Mouse (Mus musculus) embryonic facial prominence, embryonic 15.5 days (tissue): ENCODE measurements around the gene Hmg20b. TPM values are rescaled to one million over a fixed set of nuclear protein-coding genes. Genes with fewer than 3 reads are reported as not detected.
A peak's percentile ranks its signal among the peaks of the same experiment; 100 is the strongest.

Source experiments
- ATAC-seq: fragments of 200-750 bp; cut with Nextera tagmentation; 2 replicates; pipeline ENCODE4 v1.8.0; 2017; ENCODE audit warnings: low read depth, moderate TSS enrichment; ENCODE audit not compliant: insufficient number of reproducible peaks, low FRiP score, low TSS enrichment
- H3K27ac ChIP-seq: fragments of 300-500 bp; sonication (generic); replicated peaks from 2 replicates; pipeline ENCODE4 v1.5.1; 2015; ENCODE audit warnings: mild to moderate bottlenecking, inconsistent platforms
- H3K27me3 ChIP-seq: fragments of 300-500 bp; sonication (generic); 2 replicates; pipeline ENCODE4 v1.6.1; 2015; ENCODE audit warnings: inconsistent platforms
- H3K36me3 ChIP-seq: fragments of 300-500 bp; sonication (generic); 2 replicates; pipeline ENCODE4 v1.6.1; 2015; ENCODE audit warnings: mild to moderate bottlenecking, inconsistent platforms
- H3K4me1 ChIP-seq: fragments of 300-500 bp; sonication (generic); 2 replicates; pipeline ENCODE4 v1.6.1; 2015; ENCODE audit warnings: inconsistent platforms
- H3K4me2 ChIP-seq: fragments of 300-500 bp; sonication (generic); replicated peaks from 2 replicates; pipeline ENCODE4 v1.6.1; 2015; ENCODE audit warnings: mild to moderate bottlenecking, inconsistent platforms
- H3K4me3 ChIP-seq: fragments of 300-500 bp; sonication (generic); replicated peaks from 2 replicates; pipeline ENCODE4 v1.5.1; 2015; ENCODE audit warnings: mild to moderate bottlenecking, inconsistent platforms
- H3K9ac ChIP-seq: fragments of 300-500 bp; sonication (generic); 2 replicates; pipeline ENCODE4 v1.6.1; 2015; ENCODE audit warnings: inconsistent platforms
- H3K9me3 ChIP-seq: fragments of 300-500 bp; sonication (generic); replicated peaks from 2 replicates; pipeline ENCODE4 v1.6.1; 2016; ENCODE audit warnings: inconsistent platforms
- WGBS: fragments of 180-500 bp; shearing (Covaris S2); methylation state at CpG from one replicate; pipeline ENCODE4 v1.1.7; 2015; 5-methylcytosine and 5-hydroxymethylcytosine counted together
- polyA plus RNA-seq: library from polyadenylated mRNA; unstranded; fragments of >200 nt; fragmentation: Nextera tagmentation; extraction: Ambion mirVana; gene quantifications from 2 replicates; pipeline ENCODE4 v1.2.1, GENCODE M21; 2015

Gene Hmg20b
- polyA plus RNA-seq, 1 experiment from 2014 or later, result 96.1 TPM

DNA sequence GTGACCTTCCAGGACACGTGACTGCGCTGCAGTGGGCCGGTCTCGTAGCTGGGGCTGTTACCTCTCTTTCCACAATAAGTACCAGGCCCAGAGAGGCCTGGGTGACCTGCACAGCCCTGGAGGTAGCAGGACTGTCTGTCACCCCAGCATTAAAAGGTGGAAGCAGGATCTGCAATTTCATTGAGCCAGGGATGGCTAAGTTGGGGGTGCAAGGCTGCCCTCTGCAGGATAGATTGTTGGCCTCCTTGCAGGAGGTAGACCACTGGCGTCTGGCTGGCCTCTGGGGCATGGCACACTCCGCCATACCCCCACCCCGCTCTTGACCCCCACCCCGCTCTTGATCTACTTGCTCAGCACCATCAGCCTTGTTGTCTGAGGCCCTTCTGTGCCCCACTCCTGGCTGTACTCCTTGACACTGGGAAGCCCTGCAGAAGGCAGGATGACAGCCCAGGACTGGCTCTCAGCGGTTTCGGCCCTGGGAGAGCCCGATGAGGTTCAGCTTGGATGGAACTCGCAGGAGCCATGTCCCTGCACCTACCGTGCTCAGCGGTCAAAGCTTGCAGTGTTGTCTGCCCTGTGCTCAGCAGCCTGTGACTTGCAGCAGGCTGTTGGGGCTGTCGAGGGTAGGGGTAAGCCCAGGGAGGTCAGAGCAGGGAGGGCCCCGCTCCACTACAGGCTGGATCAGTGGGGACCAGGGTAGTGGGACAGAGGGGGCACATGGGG is 33.8 kb downstream of the Hmg20b start:
- no peaks in the 10 kb centered on the region for H3K9me3 ChIP-seq
- H3K27ac ChIP-seq, result peak overlapping the region; percentile 58
- peak overlapping the region; percentile 36 for H3K4me3 ChIP-seq
- peak overlapping the region; percentile 57 for H3K4me2 ChIP-seq
- WGBS, result 45% methylated on average over 16 of the region's 16 CpGs
- no peak for ATAC-seq
- H3K9ac ChIP-seq, result peak overlapping the region; percentile 35
- H3K36me3 ChIP-seq, result peaks cover 58% of the 10 kb centered on the region
- H3K27me3 ChIP-seq, result no peaks in the 10 kb centered on the region
- peaks cover 40% of the 10 kb centered on the region for H3K4me1 ChIP-seq

DNA sequence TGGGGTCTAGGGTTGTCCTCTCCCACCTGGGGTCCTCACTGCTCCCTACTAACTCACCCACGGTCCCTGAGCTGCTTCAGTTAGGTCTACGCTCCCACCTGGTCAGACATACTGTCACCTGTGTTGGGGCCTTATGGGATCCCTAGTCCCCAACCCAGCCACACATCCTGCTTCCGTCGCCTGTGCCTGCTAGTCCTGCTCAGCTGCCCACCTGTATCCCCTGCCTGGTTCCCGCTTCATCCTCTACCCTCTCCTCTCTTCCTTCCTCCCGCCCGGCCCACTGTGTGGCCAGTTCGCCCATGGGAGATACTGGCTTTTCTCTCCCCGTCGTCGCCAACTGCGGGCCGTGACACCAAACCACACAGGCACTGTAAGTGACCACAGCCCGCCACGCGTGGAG is 34.7 kb downstream of the Hmg20b start:
- H3K4me1 ChIP-seq, result peaks cover 39% of the 10 kb centered on the region
- H3K9ac ChIP-seq, result no peak overlapping the region
- no peak for ATAC-seq
- no peak overlapping the region for H3K4me3 ChIP-seq
- no peak overlapping the region for H3K27ac ChIP-seq
- no peak overlapping the region for H3K4me2 ChIP-seq
- 92% methylated on average over 16 of the region's 16 CpGs for whole genome bisulfite sequencing
- no peaks in the 10 kb centered on the region for H3K9me3 ChIP-seq
- H3K36me3 ChIP-seq, result peaks cover 68% of the 10 kb centered on the region
- H3K27me3 ChIP-seq, result no peaks in the 10 kb centered on the region

DNA sequence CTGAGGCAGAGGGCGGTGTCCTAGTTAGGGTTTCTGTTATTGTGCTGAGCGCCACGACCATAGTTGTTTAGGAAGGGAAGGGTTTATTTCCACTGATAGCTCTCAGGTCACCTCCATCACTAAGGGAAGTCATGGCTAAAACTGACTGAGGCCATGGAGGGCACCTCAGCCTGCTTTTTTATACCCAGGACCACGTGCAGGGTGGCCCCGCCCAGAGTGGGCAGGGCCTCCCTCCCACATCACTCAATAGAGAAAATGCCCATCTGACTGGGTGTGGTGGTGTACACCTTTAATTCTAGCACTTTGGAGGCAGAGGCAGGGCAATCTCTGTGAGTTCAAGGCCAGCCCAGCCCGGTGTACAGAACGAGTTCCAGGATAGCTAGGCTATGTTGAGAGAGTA is 36.1 kb downstream of the Hmg20b start:
- Histone ChIP-seq H3K4me1 (peaks cover 31% of the 10 kb centered on the region), H3K4me3 (no peak overlapping the region), H3K9me3 (no peaks in the 10 kb centered on the region), H3K27ac (no peak overlapping the region), H3K27me3 (no peaks in the 10 kb centered on the region), H3K36me3 (peaks cover 81% of the 10 kb centered on the region), H3K4me2 (no peak overlapping the region), H3K9ac (no peak overlapping the region)
- ATAC-seq, result no peak
- 77% methylated on average over 7 of the region's 7 CpGs for WGBS

DNA sequence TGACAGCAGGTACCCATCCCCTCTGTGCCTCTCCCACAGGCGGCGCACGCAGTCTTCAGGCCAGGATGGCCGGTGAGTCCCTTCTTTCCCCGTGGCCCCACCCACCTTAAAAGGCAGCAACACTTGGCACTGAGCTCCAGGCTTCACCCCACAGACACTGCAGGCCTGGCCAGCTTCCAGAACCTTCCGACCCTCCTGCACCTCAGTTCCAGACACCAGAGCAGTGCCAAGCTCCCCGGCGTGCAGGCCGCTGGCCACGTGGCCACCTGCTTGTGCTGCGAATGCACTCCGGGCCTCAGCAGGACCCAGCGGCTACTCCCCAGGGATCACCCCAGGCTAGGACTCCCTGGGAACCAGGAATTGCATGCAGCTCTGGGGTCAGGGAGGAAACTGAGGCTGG is 36.7 kb downstream of the Hmg20b start:
- WGBS, result 92% methylated on average over 13 of the region's 13 CpGs
- H3K4me3 ChIP-seq, result no peak overlapping the region
- H3K27me3 ChIP-seq, result no peaks in the 10 kb centered on the region
- H3K9me3 ChIP-seq, result no peaks in the 10 kb centered on the region
- H3K4me1 ChIP-seq, result peaks cover 25% of the 10 kb centered on the region
- H3K27ac ChIP-seq, result no peak overlapping the region
- H3K4me2 ChIP-seq, result no peak overlapping the region
- ATAC-seq, result no peak
- no peak overlapping the region for H3K9ac ChIP-seq
- H3K36me3 ChIP-seq, result peaks cover 85% of the 10 kb centered on the region

DNA sequence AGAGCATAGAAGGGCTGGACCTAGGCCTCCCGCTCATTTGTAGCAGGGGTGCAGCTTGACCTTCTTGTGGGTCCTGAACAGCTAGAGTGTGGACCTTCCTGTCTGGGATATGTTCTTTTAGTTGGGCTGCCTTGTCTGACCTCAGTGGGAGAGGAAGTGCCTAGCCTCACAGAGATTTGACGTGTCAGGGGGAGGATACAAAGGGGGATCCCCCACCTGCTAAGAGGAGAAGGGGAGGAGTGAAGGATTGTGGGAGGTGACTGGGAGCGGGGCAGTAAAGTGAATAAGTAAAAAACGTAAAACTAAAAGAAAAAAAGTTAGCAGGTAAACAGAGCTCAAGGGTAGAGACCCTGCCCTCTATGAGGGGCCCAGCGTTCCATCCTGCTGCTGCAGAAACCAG is 40.7 kb downstream of the Hmg20b start:
- 88% methylated on average over 5 of the region's 5 CpGs for WGBS
- Histone ChIP-seq H3K27ac (no peak overlapping the region), H3K4me1 (no peaks in the 10 kb centered on the region), H3K9me3 (no peaks in the 10 kb centered on the region), H3K9ac (no peak overlapping the region), H3K27me3 (no peaks in the 10 kb centered on the region), H3K36me3 (peaks cover 90% of the 10 kb centered on the region), H3K4me3 (no peak overlapping the region), H3K4me2 (no peak overlapping the region)
- no peak for ATAC-seq

DNA sequence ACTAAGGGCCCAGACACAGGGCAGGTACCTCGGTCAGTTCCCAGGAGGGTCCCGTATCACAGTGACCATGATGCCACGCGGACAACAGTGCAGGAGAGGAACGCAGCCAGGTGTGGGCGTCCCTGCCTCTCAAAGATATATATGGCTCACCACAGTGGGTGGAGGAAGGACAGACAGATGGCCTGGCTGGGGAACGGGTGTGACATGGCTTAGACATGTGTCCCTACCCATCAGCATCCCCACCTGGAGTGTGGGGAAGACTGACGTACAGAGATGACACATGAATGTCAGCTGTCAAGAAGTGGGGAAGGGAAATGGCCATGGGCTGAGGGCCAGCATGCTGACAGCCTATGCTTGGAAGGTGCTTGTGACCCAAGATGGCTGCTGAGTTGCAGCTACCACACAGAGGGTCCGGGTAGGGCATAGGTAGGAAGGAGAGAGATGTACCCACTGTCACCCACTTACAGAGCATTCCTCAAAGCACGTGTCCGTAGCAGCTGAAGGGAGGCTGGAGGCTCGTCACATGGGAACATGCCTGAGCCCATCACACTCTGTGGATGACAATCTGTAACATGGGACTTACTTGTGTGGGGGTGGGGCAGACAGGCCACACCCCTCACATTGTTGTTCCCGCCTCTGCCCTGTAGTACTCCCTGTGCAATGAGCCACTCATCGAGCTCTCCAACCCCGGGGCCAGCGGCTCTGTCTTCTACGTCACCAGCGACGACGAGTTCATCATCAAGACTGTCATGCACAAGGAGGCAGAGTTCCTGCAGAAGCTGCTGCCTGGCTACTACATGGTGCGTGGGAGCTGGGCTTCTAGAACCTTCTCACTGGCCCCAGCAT is 43.2 kb downstream of the Hmg20b start:
- H3K9me3 ChIP-seq, result no peaks in the 10 kb centered on the region
- no peak overlapping the region for H3K27ac ChIP-seq
- ATAC-seq, result no peak
- H3K9ac ChIP-seq, result no peak overlapping the region
- peaks cover 65% of the 10 kb centered on the region for H3K36me3 ChIP-seq
- peaks cover 16% of the 10 kb centered on the region for H3K4me1 ChIP-seq
- WGBS, result 90% methylated on average over 21 of the region's 21 CpGs
- H3K4me3 ChIP-seq, result no peak overlapping the region
- H3K4me2 ChIP-seq, result no peak overlapping the region
- no peaks in the 10 kb centered on the region for H3K27me3 ChIP-seq

DNA sequence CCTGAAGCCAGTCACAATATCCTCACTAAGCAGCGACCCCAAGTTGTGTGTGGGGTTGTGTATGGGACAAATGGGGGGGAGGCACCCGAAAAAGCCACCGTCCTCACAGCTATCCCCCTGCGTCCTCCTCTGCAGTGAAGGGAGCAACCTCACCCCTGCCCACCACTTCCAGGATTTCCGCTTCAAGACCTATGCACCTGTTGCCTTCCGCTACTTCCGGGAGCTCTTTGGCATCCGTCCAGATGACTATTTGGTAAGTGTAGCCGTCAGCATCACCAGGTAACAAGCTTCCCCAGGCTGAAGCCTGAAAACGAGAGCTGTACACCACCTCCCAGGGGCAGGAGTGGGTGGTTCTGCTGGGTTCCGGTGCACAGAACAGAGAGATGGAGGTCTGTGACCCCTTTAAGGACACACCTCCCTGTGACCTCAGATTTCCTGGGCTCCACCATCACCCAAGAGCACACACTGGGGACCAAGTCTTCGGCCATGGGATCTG is 44.1 kb downstream of the Hmg20b start:
- Histone ChIP-seq H3K27me3 (no peaks in the 10 kb centered on the region), H3K36me3 (peaks cover 57% of the 10 kb centered on the region)
- no peak for ATAC-seq

DNA sequence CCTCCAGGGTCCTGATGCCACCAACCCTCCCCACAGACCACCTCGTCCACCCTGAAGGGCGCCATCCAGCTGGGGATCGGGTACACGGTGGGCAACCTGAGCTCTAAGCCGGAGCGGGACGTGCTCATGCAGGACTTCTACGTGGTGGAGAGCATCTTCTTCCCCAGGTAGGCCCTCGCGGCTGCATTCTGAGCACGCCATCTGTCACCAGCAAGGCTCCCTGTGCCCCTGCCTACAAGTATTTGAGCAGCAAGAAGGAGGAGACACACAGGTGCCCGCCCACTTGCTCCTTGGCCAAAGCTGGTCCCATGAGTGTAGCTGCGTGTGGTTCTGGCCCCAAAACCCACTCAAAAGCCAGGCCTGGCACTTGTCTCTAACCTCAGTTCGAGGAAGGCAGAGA is 44.6 kb downstream of the Hmg20b start:
- no peak for ATAC-seq
- H3K27me3 ChIP-seq, result no peaks in the 10 kb centered on the region
- no peak overlapping the region for H3K4me3 ChIP-seq
- no peaks in the 10 kb centered on the region for H3K9me3 ChIP-seq
- H3K4me1 ChIP-seq, result peaks cover 24% of the 10 kb centered on the region
- H3K36me3 ChIP-seq, result peaks cover 51% of the 10 kb centered on the region
- no peak overlapping the region for H3K4me2 ChIP-seq
- 94% methylated on average over 14 of the region's 14 CpGs for WGBS
- H3K27ac ChIP-seq, result no peak overlapping the region
- no peak overlapping the region for H3K9ac ChIP-seq

More for the DNA sequence above, 44.1 kb downstream of the Hmg20b start:
- Histone ChIP-seq H3K4me3 (no peak overlapping the region), H3K27ac (no peak overlapping the region), H3K4me2 (no peak overlapping the region), H3K9me3 (no peaks in the 10 kb centered on the region), H3K4me1 (peaks cover 21% of the 10 kb centered on the region), H3K9ac (no peak overlapping the region)
- 88% methylated on average over 12 of the region's 12 CpGs for WGBS

DNA sequence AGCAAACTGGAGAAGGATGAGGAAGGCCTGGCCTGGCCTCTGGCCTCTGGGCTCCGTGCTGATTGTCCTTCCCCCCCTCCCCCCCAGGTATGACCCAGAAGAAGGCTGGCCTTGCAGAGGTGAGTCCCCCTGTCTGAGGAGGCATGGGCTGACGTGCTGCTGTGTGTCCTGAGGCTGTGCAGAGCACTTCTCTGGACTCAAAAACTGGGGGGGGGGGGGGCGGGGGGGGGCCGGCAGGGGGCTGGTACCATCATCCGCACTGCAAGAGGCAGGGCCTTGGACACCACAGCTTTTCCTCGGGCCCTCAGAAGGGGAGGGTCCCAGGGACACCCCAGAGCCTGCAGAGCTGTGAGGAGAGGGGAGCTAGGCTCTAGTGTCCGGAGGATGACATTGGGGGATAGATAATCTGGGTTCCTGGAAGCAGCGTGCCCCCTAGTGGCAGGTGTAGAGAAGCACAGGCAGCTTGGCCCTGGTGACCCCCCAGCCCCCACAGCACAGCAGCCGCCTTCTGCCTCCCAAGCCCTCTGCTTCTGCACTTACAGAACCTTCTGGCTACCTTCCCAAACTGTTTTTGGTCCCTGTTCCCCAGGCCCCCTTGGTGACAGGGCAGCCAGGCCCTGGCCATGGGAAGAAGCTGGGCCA is 45.6 kb downstream of the Hmg20b start:
- H3K36me3 ChIP-seq, result peaks cover 42% of the 10 kb centered on the region

DNA sequence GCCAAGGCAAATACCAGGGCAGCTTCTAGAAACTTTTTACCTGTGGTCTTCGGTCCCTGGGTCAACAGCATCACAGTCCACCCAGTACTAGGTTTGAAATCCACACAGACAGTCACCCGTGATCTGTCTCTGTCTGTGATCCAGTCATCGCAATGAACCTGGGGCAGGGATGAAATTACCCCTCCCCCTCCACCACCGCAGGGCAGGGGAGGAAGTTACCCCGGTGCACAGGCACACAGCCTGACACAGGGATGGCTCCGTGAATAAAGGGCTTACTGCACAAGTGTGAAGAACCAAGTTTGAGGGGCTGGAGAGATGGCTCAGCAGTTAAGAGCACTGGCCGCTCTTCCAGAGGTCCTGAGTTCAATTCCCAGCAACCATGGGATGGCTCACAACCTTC is 46.5 kb downstream of the Hmg20b start:
- Histone ChIP-seq H3K27me3 (no peaks in the 10 kb centered on the region), H3K36me3 (peaks cover 32% of the 10 kb centered on the region), H3K4me2 (no peak overlapping the region), H3K4me3 (no peak overlapping the region), H3K9me3 (no peaks in the 10 kb centered on the region), H3K9ac (no peak overlapping the region), H3K27ac (0 out of 2 replicates have a peak overlapping the region, but pooled peaks have one; percentile 3), H3K4me1 (peaks cover 27% of the 10 kb centered on the region)
- no peak for ATAC-seq
- WGBS, result 67% methylated on average over 7 of the region's 7 CpGs

More for the DNA sequence above, 45.6 kb downstream of the Hmg20b start:
- no peak for ATAC-seq
- Histone ChIP-seq H3K9me3 (no peaks in the 10 kb centered on the region), H3K27me3 (no peaks in the 10 kb centered on the region), H3K9ac (no peak overlapping the region), H3K4me1 (peaks cover 24% of the 10 kb centered on the region), H3K27ac (no peak overlapping the region), H3K4me2 (no peak overlapping the region), H3K4me3 (no peak overlapping the region)
- WGBS, result 29% methylated on average over 7 of the region's 9 CpGs

DNA sequence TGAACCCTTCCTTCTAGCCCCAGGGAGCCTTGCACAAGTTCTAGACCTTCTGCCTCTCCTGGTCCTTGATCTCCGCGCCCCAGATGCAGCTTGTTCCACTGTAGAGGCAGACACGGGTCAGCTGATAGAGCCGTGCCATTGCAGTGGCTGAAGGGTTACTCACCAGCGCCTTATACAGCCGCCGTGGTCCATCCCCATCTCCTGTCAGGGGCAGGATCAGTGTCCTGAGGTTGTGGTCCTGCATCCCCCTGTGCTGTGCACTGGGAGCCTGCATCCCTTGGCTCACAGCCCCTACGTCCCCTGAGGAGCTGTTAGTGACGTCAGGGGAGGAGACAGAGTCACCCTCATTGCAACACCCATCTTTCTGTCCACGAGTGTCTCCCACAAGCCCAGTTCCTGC is 47.0 kb downstream of the Hmg20b start:
- 0 out of 2 replicates have a peak overlapping the region, but pooled peaks have one; percentile 3 for H3K27ac ChIP-seq
- no peaks in the 10 kb centered on the region for H3K27me3 ChIP-seq
- ATAC-seq, result no peak
- WGBS, result 70% methylated on average over 10 of the region's 10 CpGs
- H3K9ac ChIP-seq, result no peak overlapping the region
- H3K4me1 ChIP-seq, result peaks cover 29% of the 10 kb centered on the region
- no peak overlapping the region for H3K4me3 ChIP-seq
- no peak overlapping the region; the same call in 1 of the 2 replicates for H3K4me2 ChIP-seq
- H3K9me3 ChIP-seq, result no peaks in the 10 kb centered on the region
- H3K36me3 ChIP-seq, result peaks cover 28% of the 10 kb centered on the region
